Mouse (Mus musculus) forebrain, embryonic 16.5 days (tissue): ENCODE measurements around the gene Mrgpra2b. TPM values are rescaled to one million over a fixed set of nuclear protein-coding genes. Genes with fewer than 3 reads are reported as not detected.
"Not testable (repeated sequence)": the region's sequence is repeated elsewhere in the genome, so short reads cannot be mapped to it uniquely, and the experiment has no call there.

Experiments used
- ATAC-seq: fragments of 200-750 bp; cut with Nextera tagmentation; 2 replicates; pipeline ENCODE4 v1.8.0; 2017; ENCODE audit warnings: mild to moderate bottlenecking, moderate library complexity
- H3K27ac ChIP-seq: fragments of 300-500 bp; sonication (generic); 2 replicates; pipeline ENCODE4 v1.5.1; 2014; ENCODE audit warnings: low read length, control low read depth
- H3K27me3 ChIP-seq: fragments of 300-500 bp; sonication (generic); replicated peaks from 2 replicates; pipeline ENCODE4 v1.6.1; 2014; ENCODE audit warnings: low read length; ENCODE audit not compliant: control insufficient read depth, insufficient read depth
- H3K36me3 ChIP-seq: fragments of 300-500 bp; sonication (generic); 2 replicates; pipeline ENCODE4 v1.6.1; 2014; ENCODE audit not compliant: control insufficient read depth, insufficient read depth
- H3K4me1 ChIP-seq: fragments of 300-500 bp; sonication (generic); replicated peaks from 2 replicates; pipeline ENCODE4 v1.6.1; 2014; ENCODE audit warnings: low read length; ENCODE audit not compliant: control insufficient read depth, insufficient read depth
- H3K4me2 ChIP-seq: fragments of 300-500 bp; sonication (generic); 2 replicates; pipeline ENCODE4 v1.6.1; 2014; ENCODE audit warnings: mild to moderate bottlenecking, low read length, control low read depth
- H3K4me3 ChIP-seq: fragments of 300-500 bp; sonication (generic); replicated peaks from 2 replicates; pipeline ENCODE4 v1.5.1; 2014; ENCODE audit warnings: mild to moderate bottlenecking, low read length, control low read depth
- H3K9ac ChIP-seq: fragments of 300-500 bp; sonication (generic); replicated peaks from 2 replicates; pipeline ENCODE4 v1.6.1; 2014; ENCODE audit warnings: low read depth, low read length, control low read depth
- H3K9me3 ChIP-seq: fragments of 300-500 bp; sonication (generic); 2 replicates; pipeline ENCODE4 v1.6.1; 2016; ENCODE audit warnings: low read length; ENCODE audit not compliant: control insufficient read depth
- WGBS: fragments of 180-500 bp; shearing (Covaris S2); extraction: QIAGEN DNeasy Blood & Tissue Kit; methylation state at CpG from one replicate; pipeline ENCODE4 v1.1.7; 2014; 5-methylcytosine and 5-hydroxymethylcytosine counted together
- polyA plus RNA-seq: library from polyadenylated mRNA; unstranded; fragments of >200 nt; fragmentation: Nextera tagmentation; extraction: Ambion mirVana; gene quantifications from 2 replicates; pipeline ENCODE4 v1.2.1, GENCODE M21; 2015

Mrgpra2b gene
- not detected in 2 replicates for polyA plus RNA-seq

- no peak for ATAC-seq
- Histone ChIP-seq H3K36me3 (no peaks in the 10 kb centered on the region), H3K4me3 (no peak within 1 kb of the TSS), H3K27ac (no peak within 1 kb of the TSS), H3K9me3 (peaks cover 10% of the 10 kb centered on the region; the same call in 1 of the 2 replicates), H3K4me1 (no peaks in the 10 kb centered on the region), H3K4me2 (no peak within 1 kb of the TSS), H3K9ac (no peak within 1 kb of the TSS), H3K27me3 (no peaks in the 10 kb centered on the region)
Observed at GRCm38 (mm10) chr7:47528762-47529161, at the start of gene Mrgpra2b. TSS of gene Mrgpra2b (minus strand) at chr7:47528862.

- 76% methylated on average over 1 of the region's 1 CpGs for WGBS
- Histone ChIP-seq H3K4me1 (no peaks in the 10 kb centered on the region), H3K27me3 (no peaks in the 10 kb centered on the region), H3K27ac (no peak overlapping the region), H3K4me2 (no peak overlapping the region), H3K36me3 (no peaks in the 10 kb centered on the region), H3K4me3 (no peak overlapping the region), H3K9ac (no peak overlapping the region), H3K9me3 (peaks cover 10% of the 10 kb centered on the region; the same call in 1 of the 2 replicates)
- no peak for ATAC-seq
Observed at GRCm38 (mm10) chr7:47516379-47516778, 12.3 kb downstream of the Mrgpra2b start.

GRCm38 (mm10) chr7:47515050-47515449 lies 13.6 kb downstream of the Mrgpra2b start:
- Histone ChIP-seq H3K9me3 (peaks cover 10% of the 10 kb centered on the region; the same call in 1 of the 2 replicates), H3K4me3 (no peak overlapping the region), H3K27me3 (no peaks in the 10 kb centered on the region), H3K27ac (no peak overlapping the region), H3K36me3 (no peaks in the 10 kb centered on the region), H3K4me2 (no peak overlapping the region), H3K9ac (no peak overlapping the region), H3K4me1 (no peaks in the 10 kb centered on the region)
- no peak for ATAC-seq
- WGBS, result 78% methylated on average over 2 of the region's 2 CpGs

- ATAC-seq, result no peak
- Histone ChIP-seq H3K4me1 (no peaks in the 10 kb centered on the region), H3K9me3 (peaks cover 5% of the 10 kb centered on the region; the same call in 1 of the 2 replicates), H3K4me2 (no peak overlapping the region), H3K27me3 (no peaks in the 10 kb centered on the region), H3K27ac (no peak overlapping the region), H3K4me3 (no peak overlapping the region), H3K9ac (no peak overlapping the region), H3K36me3 (no peaks in the 10 kb centered on the region)
- WGBS, result 87% methylated on average over 4 of the region's 4 CpGs
Observed at GRCm38 (mm10) chr7:47502953-47503352, 25.7 kb downstream of the Mrgpra2b start.

- H3K27ac ChIP-seq, ATAC-seq, H3K4me1 ChIP-seq, H3K27me3 ChIP-seq, H3K36me3 ChIP-seq, H3K9me3 ChIP-seq, H3K9ac ChIP-seq, H3K4me3 ChIP-seq, H3K4me2 ChIP-seq: not testable (repeated sequence)
Observed at GRCm38 (mm10) chr7:47491266-47491665, 37.4 kb downstream of the Mrgpra2b start.

GRCm38 (mm10) chr7:47489438-47489837 lies 39.2 kb downstream of the Mrgpra2b start:
- H3K4me2 ChIP-seq, H3K36me3 ChIP-seq, H3K27me3 ChIP-seq, H3K4me1 ChIP-seq, H3K4me3 ChIP-seq, H3K9ac ChIP-seq, H3K9me3 ChIP-seq, H3K27ac ChIP-seq, ATAC-seq: not testable (repeated sequence)
- WGBS, result no CpG with 5 or more reads among the region's 1 CpGs

GRCm38 (mm10) chr7:47483181-47483580 lies 45.5 kb downstream of the Mrgpra2b start:
- not testable (repeated sequence) for H3K4me3 ChIP-seq, ATAC-seq

GRCm38 (mm10) chr7:47473904-47474303 lies 54.8 kb downstream of the Mrgpra2b start:
- H3K36me3 ChIP-seq, H3K9ac ChIP-seq, H3K4me2 ChIP-seq, H3K27ac ChIP-seq, H3K9me3 ChIP-seq, H3K4me3 ChIP-seq, H3K4me1 ChIP-seq, ATAC-seq, H3K27me3 ChIP-seq: not testable (repeated sequence)
- 25% methylated on average over 1 of the region's 3 CpGs for WGBS

More at GRCm38 (mm10) chr7:47483181-47483580, 45.5 kb downstream of the Mrgpra2b start:
- not testable (repeated sequence) for H3K9ac ChIP-seq, H3K4me1 ChIP-seq, H3K36me3 ChIP-seq, H3K27ac ChIP-seq, H3K4me2 ChIP-seq, H3K27me3 ChIP-seq, H3K9me3 ChIP-seq

DNA sequence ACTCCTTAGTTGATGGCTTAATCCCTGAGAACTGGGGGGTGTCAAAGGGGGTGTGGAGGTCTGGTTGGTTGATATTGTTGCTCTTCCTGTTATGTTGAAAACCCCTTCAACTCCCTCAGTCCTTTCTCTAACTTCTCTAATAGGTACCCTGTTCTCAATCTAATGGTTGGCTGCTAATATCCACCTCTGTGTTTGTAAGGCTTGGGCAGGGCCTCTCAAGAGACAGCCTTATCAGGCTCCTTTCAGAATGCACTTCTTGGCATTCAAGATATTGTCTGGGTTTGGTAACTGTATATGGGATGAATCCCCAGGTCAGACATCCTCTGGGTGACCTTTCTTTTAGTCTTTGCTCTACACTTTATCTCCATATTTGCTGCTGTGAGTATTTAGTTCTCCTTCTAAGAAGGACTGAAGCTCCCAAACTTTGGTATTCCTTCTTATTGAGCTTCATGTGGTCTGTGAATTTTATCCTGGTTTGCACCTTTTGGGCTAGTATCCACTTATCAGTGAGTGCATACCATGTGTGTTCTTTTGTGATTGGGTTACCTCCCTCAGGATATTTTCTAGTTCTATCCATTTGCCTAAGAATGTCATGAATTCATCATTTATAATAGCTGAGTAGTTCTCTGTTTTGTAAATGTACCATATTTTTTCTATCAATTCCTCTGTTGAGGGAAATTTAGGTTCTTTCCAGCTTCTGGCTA lies 63.2 kb downstream of the Mrgpra2b start:
- not testable (repeated sequence) for H3K9ac ChIP-seq, H3K36me3 ChIP-seq, ATAC-seq, H3K9me3 ChIP-seq, H3K4me1 ChIP-seq, H3K27ac ChIP-seq, H3K4me2 ChIP-seq, H3K27me3 ChIP-seq, H3K4me3 ChIP-seq

GRCm38 (mm10) chr7:47452015-47452414 lies 76.6 kb downstream of the Mrgpra2b start, which contains the start of gene Mrgpra2a:
TSS of gene Mrgpra2a (minus strand) at chr7:47452139.
- H3K9me3 ChIP-seq, H3K4me3 ChIP-seq, H3K4me2 ChIP-seq, ATAC-seq, H3K27me3 ChIP-seq, H3K27ac ChIP-seq, H3K4me1 ChIP-seq, H3K9ac ChIP-seq, H3K36me3 ChIP-seq: not testable (repeated sequence)
- no CpG with 5 or more reads among the region's 1 CpGs for WGBS
